Mouse (Mus musculus) kidney, adult 2 months (tissue): Measurements from ENCODE around the gene Actbl2. TPM values are rescaled to one million over a fixed set of nuclear protein-coding genes. Genes with fewer than 3 reads are reported as not detected.

Experiments used
- DNase-seq: peaks from one replicate; pipeline ENCODE4 v3.0.0; 2021
- H3K27ac ChIP-seq: fragments of 200-500 bp; 2 replicates; pipeline ENCODE4 v1.5.1; 2012; ENCODE audit warnings: low read depth, low read length, control low read depth, inconsistent platforms; ENCODE audit not compliant: insufficient read depth
- H3K27me3 ChIP-seq: fragments of 200-500 bp; replicated peaks from 2 replicates; pipeline ENCODE4 v1.6.1; 2012; ENCODE audit warnings: mild to moderate bottlenecking, moderate library complexity, low read length, inconsistent platforms; ENCODE audit not compliant: control insufficient read depth, insufficient read depth
- H3K36me3 ChIP-seq: fragments of 200-500 bp; 2 replicates; pipeline ENCODE4 v1.6.1; 2012; ENCODE audit warnings: mild to moderate bottlenecking, moderate library complexity, low read length, inconsistent platforms; ENCODE audit not compliant: control insufficient read depth, insufficient read depth
- H3K4me1 ChIP-seq: fragments of 200-500 bp; 2 replicates; pipeline ENCODE4 v1.6.1; 2011; ENCODE audit warnings: low read length; ENCODE audit not compliant: control insufficient read depth, insufficient read depth
- H3K4me3 ChIP-seq: fragments of 200-500 bp; 2 replicates; pipeline ENCODE4 v1.5.1; 2011; ENCODE audit warnings: mild to moderate bottlenecking, low read depth, low read length, control low read depth; ENCODE audit not compliant: insufficient read depth
- CTCF ChIP-seq: fragments of 200-500 bp; conservative IDR thresholded peaks from 2 replicates; pipeline ENCODE4 v1.5.1; 2011; ENCODE audit warnings: low read depth, mild to moderate bottlenecking, control low read depth, low read length, moderate library complexity, mixed read lengths; ENCODE audit not compliant: insufficient read depth, insufficient read length
- POLR2A ChIP-seq: fragments of 200-500 bp; IDR thresholded peaks from one replicate; pipeline ENCODE4 v1.6.1; 2011; ENCODE audit warnings: low read depth, low read length, control low read depth
- WGBS: fragments of 180-500 bp; shearing (Covaris S2); methylation state at CpG from one replicate; pipeline ENCODE4 v1.1.7; 2018; 5-methylcytosine and 5-hydroxymethylcytosine counted together
- polyA plus RNA-seq: library from polyadenylated mRNA; depleted of rRNA; stranded (reverse); fragments of >200 nt; gene quantifications from 2 replicates; pipeline ENCODE4 v1.2.3, GENCODE M21; 2012

Gene Actbl2
- polyA plus RNA-seq, 1 experiment = not detected

DNA sequence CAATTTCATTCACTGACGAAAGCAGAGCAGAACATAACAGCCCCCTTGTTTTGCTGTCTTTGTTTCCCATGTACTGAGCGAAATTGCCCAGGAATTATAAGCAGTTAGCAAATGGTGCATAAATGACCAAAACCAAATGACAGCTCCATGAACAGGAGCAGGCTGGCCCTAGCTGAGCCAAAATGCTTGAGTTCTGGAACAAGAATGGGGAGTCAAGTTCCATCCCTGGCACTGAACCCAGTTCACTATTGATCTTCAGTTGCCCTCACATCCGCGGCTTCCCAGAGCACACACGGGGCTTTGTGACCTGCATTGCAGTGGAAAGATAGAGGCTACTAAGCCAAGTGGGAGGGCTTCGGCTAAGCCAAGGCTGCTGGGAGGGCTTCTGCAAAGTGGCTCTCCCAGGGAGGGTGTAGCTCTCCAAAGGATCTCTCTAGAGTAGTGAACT is 19.1 kb upstream of the Actbl2 start:
- Histone ChIP-seq H3K27ac (no peak overlapping the region), H3K4me3 (no peak overlapping the region)

DNA sequence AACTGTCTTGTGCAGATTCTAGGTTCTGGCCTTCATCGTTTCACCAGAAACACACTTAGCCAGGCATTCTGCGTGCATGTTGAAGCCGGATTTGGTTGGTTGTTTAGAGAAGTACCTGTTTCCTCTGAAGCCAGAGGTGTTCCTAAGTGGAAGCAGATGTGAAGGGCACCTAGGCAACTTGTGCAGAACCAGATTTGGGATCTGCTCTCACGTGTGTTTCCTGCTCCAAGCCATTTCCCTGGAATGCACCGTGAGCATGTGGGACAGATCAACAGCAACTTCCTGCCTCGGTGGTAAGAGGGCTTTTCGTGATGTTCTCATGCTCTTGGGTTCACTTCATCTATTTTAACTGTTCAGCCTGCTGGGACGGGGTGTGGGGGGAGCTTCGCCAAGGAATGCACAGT is 18.4 kb upstream of the Actbl2 start:
- H3K4me1 ChIP-seq = no peaks in the 10 kb centered on the region
- no peak overlapping the region for H3K27ac ChIP-seq
- no peaks in the 10 kb centered on the region for H3K36me3 ChIP-seq
- WGBS = 76% methylated on average over 9 of the region's 9 CpGs
- H3K27me3 ChIP-seq = no peaks in the 10 kb centered on the region
- TF ChIP-seq POLR2A (no peak), CTCF (no peak)
- H3K4me3 ChIP-seq = no peak overlapping the region
- no peak for DNase-seq

More for the DNA sequence above, 19.1 kb upstream of the Actbl2 start:
- no peaks in the 10 kb centered on the region for H3K4me1 ChIP-seq
- DNase-seq = no peak
- TF ChIP-seq POLR2A = no peak
- no peak for TF ChIP-seq CTCF
- WGBS = 66% methylated on average over 6 of the region's 6 CpGs
- H3K27me3 ChIP-seq = no peaks in the 10 kb centered on the region
- no peaks in the 10 kb centered on the region for H3K36me3 ChIP-seq

DNA sequence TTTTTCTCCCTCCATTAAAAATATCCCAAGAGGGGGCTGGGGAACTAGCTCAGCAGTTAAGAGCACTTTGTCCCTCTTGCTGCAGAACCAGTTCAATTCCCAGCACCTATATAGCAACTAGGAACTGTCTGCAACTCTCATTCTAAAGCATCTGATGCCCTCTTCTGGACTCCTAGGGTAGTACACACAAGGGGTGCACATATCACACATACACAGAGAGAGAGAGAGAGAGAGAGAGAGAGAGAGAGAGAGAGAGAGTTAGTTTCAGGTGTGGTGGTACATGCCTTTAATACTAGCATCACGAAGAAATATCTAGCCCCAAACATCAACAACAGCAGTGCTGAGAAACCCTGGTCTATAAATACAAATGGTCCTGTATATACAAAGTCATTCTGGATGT is 17.5 kb upstream of the Actbl2 start:
- H3K27ac ChIP-seq = no peak overlapping the region
- TF ChIP-seq POLR2A (no peak), CTCF (no peak)
- H3K4me3 ChIP-seq = no peak overlapping the region
- 74% methylated on average over 1 of the region's 1 CpGs for WGBS
- H3K36me3 ChIP-seq = no peaks in the 10 kb centered on the region
- no peaks in the 10 kb centered on the region for H3K4me1 ChIP-seq
- H3K27me3 ChIP-seq = no peaks in the 10 kb centered on the region
- DNase-seq = no peak

DNA sequence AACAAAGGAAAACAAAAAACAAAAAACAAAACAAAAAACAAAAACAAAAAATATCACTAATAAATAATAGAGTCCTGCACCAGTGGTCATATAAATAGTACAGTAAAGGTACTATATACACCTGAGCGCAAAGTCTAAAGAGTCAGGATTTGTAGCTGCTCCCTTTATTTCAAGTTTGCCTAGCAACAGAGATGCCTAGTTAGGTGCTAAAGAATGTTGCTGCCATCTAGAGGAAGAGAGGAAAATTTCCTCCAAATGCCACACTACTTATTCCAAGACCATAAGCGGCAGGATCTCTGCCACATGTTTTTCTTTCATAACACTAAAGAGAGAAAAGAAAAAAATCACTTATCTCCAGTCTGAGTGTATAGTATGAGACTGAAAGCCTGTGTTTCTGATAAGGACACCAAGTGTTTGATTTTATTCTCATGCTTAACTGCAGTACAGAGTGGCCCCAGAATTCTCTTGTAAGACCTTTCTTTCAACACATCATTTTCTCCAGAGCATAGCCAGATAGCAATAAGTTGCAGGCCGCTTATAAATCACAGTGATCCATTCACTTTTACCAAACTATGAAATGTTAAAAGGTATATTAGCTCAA is 16.8 kb upstream of the Actbl2 start:
- peak; percentile 26 for DNase-seq
- Histone ChIP-seq H3K36me3 (no peaks in the 10 kb centered on the region), H3K4me1 (no peaks in the 10 kb centered on the region), H3K4me3 (no peak overlapping the region), H3K27ac (no peak overlapping the region), H3K27me3 (no peaks in the 10 kb centered on the region)
- peak; percentile 44 for TF ChIP-seq CTCF
- no peak for TF ChIP-seq POLR2A
- WGBS = 33% methylated on average over 3 of the region's 3 CpGs

DNA sequence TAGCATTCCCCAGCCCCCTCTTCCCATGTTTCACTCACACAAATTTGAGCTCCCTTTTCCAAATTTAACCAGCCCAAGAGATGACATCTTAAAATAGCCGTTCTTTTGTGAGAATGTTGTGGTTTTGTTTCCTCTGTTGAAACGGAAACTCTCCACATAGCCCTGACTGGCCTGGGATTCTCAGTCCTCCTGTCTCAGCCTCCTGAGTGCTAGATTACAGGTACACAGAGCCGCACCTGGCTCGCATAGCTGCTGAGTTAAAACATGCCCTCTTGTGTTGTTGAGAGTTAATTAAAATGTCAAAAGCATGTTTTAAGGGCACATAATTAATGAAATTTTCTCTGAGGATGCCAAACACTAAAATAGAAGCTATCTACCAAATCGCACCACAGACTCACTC is 3.7 kb upstream of the Actbl2 start:
- WGBS = 81% methylated on average over 5 of the region's 5 CpGs
- no peaks in the 10 kb centered on the region for H3K27me3 ChIP-seq
- H3K36me3 ChIP-seq = no peaks in the 10 kb centered on the region
- no peaks in the 10 kb centered on the region for H3K4me1 ChIP-seq
- TF ChIP-seq CTCF = no peak
- TF ChIP-seq POLR2A = no peak
- no peak overlapping the region for H3K27ac ChIP-seq
- no peak overlapping the region for H3K4me3 ChIP-seq
- DNase-seq = no peak

DNA sequence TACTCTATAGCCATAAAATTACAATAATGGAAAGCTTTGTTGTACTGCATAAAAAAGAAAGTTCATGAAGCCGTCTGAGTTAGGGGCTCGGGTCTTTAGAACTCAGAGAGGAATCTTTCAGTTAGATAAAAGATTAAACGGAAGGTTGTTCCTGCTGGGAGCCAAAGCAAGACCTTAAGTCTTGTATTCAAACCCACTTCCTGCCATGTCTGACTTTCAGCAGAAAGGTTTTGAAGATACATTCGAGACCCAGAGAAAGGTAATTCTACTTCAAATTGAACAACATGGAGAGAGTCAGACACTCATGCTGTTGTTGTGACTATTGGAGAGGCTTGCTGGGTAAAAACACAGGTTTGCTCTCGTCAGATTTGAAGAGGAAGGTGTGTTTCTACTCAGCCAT is 3.0 kb upstream of the Actbl2 start:
- DNase-seq = no peak
- Histone ChIP-seq H3K4me1 (no peaks in the 10 kb centered on the region), H3K27me3 (no peaks in the 10 kb centered on the region), H3K27ac (no peak overlapping the region), H3K4me3 (no peak overlapping the region), H3K36me3 (no peaks in the 10 kb centered on the region)
- WGBS = 75% methylated on average over 5 of the region's 5 CpGs
- TF ChIP-seq POLR2A = no peak
- no peak for TF ChIP-seq CTCF

DNA sequence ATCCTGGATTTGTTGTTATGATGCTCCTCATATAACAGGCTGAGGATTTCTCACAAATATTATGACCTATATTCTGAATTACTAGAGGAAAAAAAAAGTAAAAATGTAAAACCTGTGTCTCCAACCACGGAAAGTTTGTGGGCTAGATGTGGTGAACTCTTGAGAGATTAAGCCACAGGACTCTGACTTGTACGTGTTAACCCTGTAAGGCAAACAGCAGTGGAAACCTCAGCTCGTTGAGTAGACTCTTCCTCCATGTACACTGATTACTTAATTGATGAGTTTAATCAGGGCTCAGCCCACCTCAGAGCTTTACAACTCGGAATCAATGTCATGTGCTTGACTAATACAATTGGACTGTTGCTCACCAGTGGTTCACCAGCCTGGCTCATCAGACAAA is 3.2 kb downstream of the Actbl2 start:
- Histone ChIP-seq H3K27ac (no peak overlapping the region), H3K4me3 (no peak overlapping the region), H3K27me3 (no peaks in the 10 kb centered on the region), H3K36me3 (no peaks in the 10 kb centered on the region), H3K4me1 (no peaks in the 10 kb centered on the region)
- WGBS = 72% methylated on average over 4 of the region's 4 CpGs
- no peak for DNase-seq
- no peak for TF ChIP-seq CTCF
- TF ChIP-seq POLR2A = no peak
